ENCODE assay signal across 16 mouse cellular contexts in the genomic region with DNA sequence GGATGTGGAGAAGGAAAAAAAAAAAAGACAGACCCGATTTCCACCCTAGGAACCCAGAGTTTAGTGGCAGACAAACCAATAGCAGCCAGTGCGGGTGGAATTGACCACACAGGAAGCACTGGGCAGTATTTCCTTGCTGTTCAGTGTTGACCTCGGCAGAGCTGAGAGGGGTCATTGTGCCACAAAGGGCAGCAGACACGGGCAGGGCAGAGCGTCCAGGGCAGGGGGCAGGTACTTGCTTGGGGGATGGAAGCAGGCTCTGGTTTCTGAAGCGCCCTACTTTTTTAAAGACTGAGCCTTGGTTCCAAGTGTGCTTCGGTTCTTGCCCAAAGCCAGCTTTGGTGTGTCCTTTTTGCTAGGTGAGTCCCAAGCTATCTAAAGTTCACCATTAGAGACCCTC. TPM values are rescaled to one million over a fixed set of nuclear protein-coding genes. Genes with fewer than 3 reads are reported as not detected.
DNase-seq lines count a peak whose midpoint lies in the region; ATAC-seq lines count a peak whose summit lies in the region.
"Had no signal": no experiment of that assay in that cellular context is flagged by ENCODE, and none has a peak within 500 bp of the region (broad histone marks: within the 10 kb centered on the region; RNA-seq: fewer than 3 reads in every experiment).

No protein-coding gene starts in this region.

- intact Hi-C loops in heart, postnatal 10 days (cut with DNase I), result no loop called here

- peak overlapping the region; percentile 66 for H3K9ac ChIP-seq in heart, embryonic 13.5 days
- H3K9ac ChIP-seq in limb, embryonic 13.5 days, result no peak overlapping the region
- no peak overlapping the region for H3K9ac ChIP-seq in embryonic facial prominence, embryonic 15.5 days
- H3K9ac ChIP-seq in stomach, embryonic 16.5 days (ENCODE audit: low read length), result peak overlapping the region; percentile 51; the same call in 1 of the 2 replicates
- H3K9ac ChIP-seq: lung, embryonic 14.5 days; neural tube, embryonic 13.5 days had no signal

- peak overlapping the region; percentile 77 for H3K27ac ChIP-seq in heart, embryonic 13.5 days (replicated peaks)
- 0 out of 2 replicates have a peak overlapping the region, but pooled peaks have one; percentile 0 for H3K27ac ChIP-seq in limb, embryonic 13.5 days
- H3K27ac ChIP-seq in limb, embryonic 10.5 days, result no peak overlapping the region
- H3K27ac ChIP-seq in embryonic facial prominence, embryonic 15.5 days (replicated peaks), result peak overlapping the region; percentile 81
- H3K27ac ChIP-seq in stomach, embryonic 16.5 days (ENCODE audit: low read length), result peak overlapping the region; percentile 79
- H3K27ac ChIP-seq: neural tube, embryonic 13.5 days had no signal

- no peak overlapping the region for H3K4me3 ChIP-seq in heart, embryonic 13.5 days
- H3K4me3 ChIP-seq in limb, embryonic 13.5 days, result no peak overlapping the region
- H3K4me3 ChIP-seq in limb, embryonic 10.5 days, result no peak overlapping the region
- H3K4me3 ChIP-seq in embryonic facial prominence, embryonic 15.5 days (replicated peaks), result no peak overlapping the region
- 0 out of 2 replicates have a peak overlapping the region, but pooled peaks have one; percentile 5 for H3K4me3 ChIP-seq in stomach, embryonic 16.5 days (replicated peaks; ENCODE audit: low read length)
- H3K4me3 ChIP-seq: neural tube, embryonic 13.5 days had no signal

- no peak for ATAC-seq in heart, embryonic 13.5 days (ENCODE audit: extremely low read depth, insufficient number of reproducible peaks, low FRiP score, low TSS enrichment)
- no peak for ATAC-seq in limb, embryonic 13.5 days (ENCODE audit: low FRiP score, low read depth)
- no peak for ATAC-seq in embryonic facial prominence, embryonic 15.5 days (ENCODE audit: insufficient number of reproducible peaks, low FRiP score, low TSS enrichment, low read depth)
- ATAC-seq in stomach, embryonic 16.5 days (ENCODE audit: insufficient read depth, low FRiP score), result no peak

- H3K9me3 ChIP-seq in heart, embryonic 13.5 days, result no peaks in the 10 kb centered on the region
- H3K9me3 ChIP-seq in limb, embryonic 13.5 days, result no peaks in the 10 kb centered on the region
- no peaks in the 10 kb centered on the region for H3K9me3 ChIP-seq in limb, embryonic 10.5 days (replicated peaks)
- H3K9me3 ChIP-seq in embryonic facial prominence, embryonic 15.5 days (replicated peaks), result no peaks in the 10 kb centered on the region
- no peaks in the 10 kb centered on the region for H3K9me3 ChIP-seq in stomach, embryonic 16.5 days (replicated peaks; ENCODE audit: control insufficient read depth, low read length)
- H3K9me3 ChIP-seq: neural tube, embryonic 13.5 days had no signal

- DNase-seq in heart, postnatal 10 days, result no peak
- DNase-seq in limb, embryonic 10.5 days (ENCODE audit: low spot score), result no peak
- DNase-seq in cerebellum, postnatal 4 days (ENCODE audit: low spot score in 2 of 2), result no peak
- DNase-seq: cerebellum, postnatal 10 days; kidney, adult 9 months; lung, embryonic 14.5 days; right cerebral cortex, postnatal 4 days; thymus, postnatal 14 days had no signal

- peak overlapping the region; percentile 34; the same call in 1 of the 2 replicates for H3K4me2 ChIP-seq in heart, embryonic 13.5 days
- H3K4me2 ChIP-seq in limb, embryonic 13.5 days (replicated peaks), result no peak overlapping the region
- peak overlapping the region; percentile 87; the same call in 1 of the 2 replicates for H3K4me2 ChIP-seq in embryonic facial prominence, embryonic 15.5 days (replicated peaks)
- peak overlapping the region; percentile 30; the same call in 1 of the 2 replicates for H3K4me2 ChIP-seq in stomach, embryonic 16.5 days (ENCODE audit: low read depth, low read length)
- H3K4me2 ChIP-seq: lung, embryonic 14.5 days; neural tube, embryonic 13.5 days had no signal

- H3K4me1 ChIP-seq in heart, embryonic 13.5 days, result peaks cover 63% of the 10 kb centered on the region
- peaks cover 51% of the 10 kb centered on the region for H3K4me1 ChIP-seq in limb, embryonic 13.5 days
- H3K4me1 ChIP-seq in limb, embryonic 10.5 days, result peaks cover 53% of the 10 kb centered on the region
- peaks cover 63% of the 10 kb centered on the region for H3K4me1 ChIP-seq in embryonic facial prominence, embryonic 15.5 days
- H3K4me1 ChIP-seq in stomach, embryonic 16.5 days (ENCODE audit: control insufficient read depth, insufficient read depth, low read length), result peaks cover 42% of the 10 kb centered on the region

- no peaks in the 10 kb centered on the region for H3K27me3 ChIP-seq in heart, embryonic 13.5 days (replicated peaks)
- no peaks in the 10 kb centered on the region for H3K27me3 ChIP-seq in limb, embryonic 13.5 days
- H3K27me3 ChIP-seq in limb, embryonic 10.5 days (ENCODE audit: low read depth, poor library complexity, severe bottlenecking), result peaks cover 20% of the 10 kb centered on the region
- no peaks in the 10 kb centered on the region for H3K27me3 ChIP-seq in embryonic facial prominence, embryonic 15.5 days
- no peaks in the 10 kb centered on the region for H3K27me3 ChIP-seq in stomach, embryonic 16.5 days (ENCODE audit: control insufficient read depth, insufficient read depth, low read length)
- H3K27me3 ChIP-seq: CH12.LX had no signal

- peaks cover 26% of the 10 kb centered on the region for H3K36me3 ChIP-seq in heart, embryonic 13.5 days
- peaks cover 24% of the 10 kb centered on the region for H3K36me3 ChIP-seq in limb, embryonic 13.5 days
- H3K36me3 ChIP-seq in limb, embryonic 10.5 days, result peaks cover 13% of the 10 kb centered on the region
- H3K36me3 ChIP-seq in embryonic facial prominence, embryonic 15.5 days, result peaks cover 16% of the 10 kb centered on the region
- no peaks in the 10 kb centered on the region for H3K36me3 ChIP-seq in stomach, embryonic 16.5 days (ENCODE audit: control insufficient read depth, insufficient read depth, low read length)
- H3K36me3 ChIP-seq: neural tube, embryonic 13.5 days had no signal

- 72% methylated on average over 7 of the region's 7 CpGs for WGBS in heart, embryonic 13.5 days
- 64% methylated on average over 7 of the region's 7 CpGs for WGBS in limb, embryonic 13.5 days
- WGBS in limb, embryonic 10.5 days, result 69% methylated on average over 7 of the region's 7 CpGs
- WGBS in embryonic facial prominence, embryonic 15.5 days, result 54% methylated on average over 7 of the region's 7 CpGs
- 76% methylated on average over 7 of the region's 7 CpGs for WGBS in stomach, embryonic 16.5 days

RNA-seq across cellular contexts. Expression of a gene that starts 4.3 kb away (rescaled TPM):
- polyA plus RNA-seq in heart, embryonic 13.5 days (2015; fragmentation: Nextera tagmentation; extraction: Ambion mirVana), result 67.1 and 75.3 TPM in 2 replicates
- total RNA-seq in heart, postnatal 10 days (2021), result 10 to 100 TPM; 35.4 to 36.7 TPM
- 56.6 and 62.8 TPM in 2 replicates for polyA plus RNA-seq in limb, embryonic 13.5 days (2015; fragmentation: Nextera tagmentation; extraction: Ambion mirVana)
- polyA plus RNA-seq in limb, embryonic 10.5 days (2016; fragmentation: Nextera tagmentation; extraction: Ambion mirVana), result 30.2 and 33.0 TPM in 2 replicates
- 113 and 119 TPM in 2 replicates for polyA plus RNA-seq in embryonic facial prominence, embryonic 15.5 days (2015; fragmentation: Nextera tagmentation; extraction: Ambion mirVana)
- 77.4 and 80.5 TPM in 2 replicates for polyA plus RNA-seq in stomach, embryonic 16.5 days (2015; fragmentation: Nextera tagmentation; extraction: Ambion mirVana)

RNA-seq across cellular contexts. Expression of a gene that starts 9.0 kb away (rescaled TPM):
- polyA plus RNA-seq in heart, embryonic 13.5 days (2015; fragmentation: Nextera tagmentation; extraction: Ambion mirVana), result 3,602 and 4,207 TPM in 2 replicates
- total RNA-seq in heart, postnatal 10 days (2021), result 100 to 1,000 TPM; 610 to 792 TPM
- polyA plus RNA-seq in limb, embryonic 13.5 days (2015; fragmentation: Nextera tagmentation; extraction: Ambion mirVana), result 241 and 246 TPM in 2 replicates
- polyA plus RNA-seq in limb, embryonic 10.5 days (2016; fragmentation: Nextera tagmentation; extraction: Ambion mirVana), result 8.3 and 12.7 TPM in 2 replicates
- polyA plus RNA-seq in embryonic facial prominence, embryonic 15.5 days (2015; fragmentation: Nextera tagmentation; extraction: Ambion mirVana), result 297 and 410 TPM in 2 replicates
- 6.2 and 84.9 TPM in 2 replicates for polyA plus RNA-seq in stomach, embryonic 16.5 days (2015; fragmentation: Nextera tagmentation; extraction: Ambion mirVana)
- polyA plus RNA-seq: liver, adult 2 months had no signal

RNA-seq across cellular contexts. Expression of a gene that starts 48.2 kb away (rescaled TPM):
- 4.0 and 4.4 TPM in 2 replicates for polyA plus RNA-seq in heart, embryonic 13.5 days (2015; fragmentation: Nextera tagmentation; extraction: Ambion mirVana)
- 10 to 100 TPM in 1 of 2 experiments, 1 to 10 TPM in 1; 9.4 to 10.8 TPM for total RNA-seq in heart, postnatal 10 days (2021)
- 7.2 and 8.5 TPM in 2 replicates for polyA plus RNA-seq in limb, embryonic 13.5 days (2015; fragmentation: Nextera tagmentation; extraction: Ambion mirVana)
- 5.1 and 6.0 TPM in 2 replicates for polyA plus RNA-seq in limb, embryonic 10.5 days (2016; fragmentation: Nextera tagmentation; extraction: Ambion mirVana)
- polyA plus RNA-seq in embryonic facial prominence, embryonic 15.5 days (2015; fragmentation: Nextera tagmentation; extraction: Ambion mirVana), result 57.9 and 58.0 TPM in 2 replicates
- polyA plus RNA-seq in stomach, embryonic 16.5 days (2015; fragmentation: Nextera tagmentation; extraction: Ambion mirVana), result 109 and 142 TPM in 2 replicates
- total RNA-seq: CH12.LX; megakaryocyte-erythroid progenitor cell, adult 5-6 weeks had no signal

RNA-seq across cellular contexts. Expression of a gene that starts 50.4 kb away (rescaled TPM):
- polyA plus RNA-seq in heart, embryonic 13.5 days (2015; fragmentation: Nextera tagmentation; extraction: Ambion mirVana), result 207 and 208 TPM in 2 replicates
- 100 to 1,000 TPM; 107 to 117 TPM for total RNA-seq in heart, postnatal 10 days (2021)
- 74.0 and 77.5 TPM in 2 replicates for polyA plus RNA-seq in limb, embryonic 13.5 days (2015; fragmentation: Nextera tagmentation; extraction: Ambion mirVana)
- polyA plus RNA-seq in limb, embryonic 10.5 days (2016; fragmentation: Nextera tagmentation; extraction: Ambion mirVana), result 46.3 and 54.4 TPM in 2 replicates
- 118 and 128 TPM in 2 replicates for polyA plus RNA-seq in embryonic facial prominence, embryonic 15.5 days (2015; fragmentation: Nextera tagmentation; extraction: Ambion mirVana)
- 229 and 245 TPM in 2 replicates for polyA plus RNA-seq in stomach, embryonic 16.5 days (2015; fragmentation: Nextera tagmentation; extraction: Ambion mirVana)

Comparison
In these comparisons a context has a peak if more than half of its experiments do, and no peak if none do; other contexts are left out.
1. H3K9ac ChIP-seq: peak in heart, embryonic 13.5 days (single experiment) and stomach, embryonic 16.5 days (single experiment); none in limb, embryonic 13.5 days (single experiment) and embryonic facial prominence, embryonic 15.5 days (single experiment).